In the genomic region with DNA sequence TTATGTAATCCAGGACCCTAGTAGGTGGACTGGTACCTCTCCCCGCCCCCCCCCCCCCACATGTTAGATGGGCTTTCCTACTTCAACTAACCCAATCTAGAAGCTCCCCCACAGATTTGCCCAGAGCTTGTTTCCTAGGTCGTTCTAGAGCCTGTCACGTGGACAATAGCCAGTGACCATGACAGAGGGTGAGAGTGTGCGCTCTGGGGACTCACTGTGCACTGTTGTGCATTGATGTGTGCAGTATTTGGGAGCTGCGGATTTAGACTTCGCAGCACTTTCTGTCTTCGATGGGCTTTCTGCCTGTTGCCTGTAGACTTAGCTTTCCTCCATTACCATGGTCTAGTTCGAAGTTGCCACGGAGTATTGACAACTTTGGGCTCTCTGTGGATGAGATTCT, we compare ENCODE assay signal across 22 mouse cellular contexts.
"Had no signal": no experiment of that assay in that cellular context is flagged by ENCODE, and none has a peak within 500 bp of the region (broad histone marks: within the 10 kb centered on the region; RNA-seq: fewer than 3 reads in every experiment).

No protein-coding gene starts in this region.

- H3K9ac ChIP-seq: limb, embryonic 12.5 days; limb, embryonic 15.5 days; liver, embryonic 14.5 days; liver, postnatal 0 days; lung, embryonic 14.5 days; midbrain, embryonic 12.5 days; midbrain, embryonic 15.5 days; neural tube, embryonic 12.5 days; neural tube, embryonic 15.5 days had no signal

- H3K4me2 ChIP-seq: limb, embryonic 12.5 days; limb, embryonic 15.5 days; liver, embryonic 11.5 days; lung, embryonic 14.5 days; midbrain, embryonic 12.5 days; midbrain, embryonic 15.5 days; neural tube, embryonic 12.5 days; neural tube, embryonic 15.5 days had no signal

- H3K4me1 ChIP-seq: midbrain, embryonic 12.5 days; midbrain, embryonic 15.5 days; neural tube, embryonic 12.5 days; neural tube, embryonic 15.5 days had no signal

- DNase-seq: kidney, adult 9 months; left cerebral cortex, postnatal 4 days; liver, postnatal 0 days; lung, embryonic 14.5 days; right cerebral cortex, adult 18-20 months; right cerebral cortex, postnatal 14 days; right cerebral cortex, postnatal 4 days; thymus, adult 2 months; thymus, postnatal 14 days; thymus, postnatal 4 days had no signal

- ATAC-seq: intestine, embryonic 16.5 days; liver, postnatal 0 days; lung, postnatal 0 days; midbrain, embryonic 15.5 days had no signal

- H3K27me3 ChIP-seq: limb, embryonic 12.5 days; limb, embryonic 15.5 days; midbrain, embryonic 12.5 days; midbrain, embryonic 15.5 days; neural tube, embryonic 12.5 days; neural tube, embryonic 15.5 days had no signal

- H3K27ac ChIP-seq: limb, embryonic 12.5 days; limb, embryonic 15.5 days; liver, embryonic 14.5 days; macrophage; midbrain, embryonic 12.5 days; midbrain, embryonic 15.5 days; neural tube, embryonic 12.5 days; neural tube, embryonic 15.5 days; stomach, postnatal 0 days had no signal

- H3K9me3 ChIP-seq: limb, embryonic 12.5 days; limb, embryonic 15.5 days; midbrain, embryonic 12.5 days; midbrain, embryonic 15.5 days; neural tube, embryonic 12.5 days; neural tube, embryonic 15.5 days had no signal

- H3K36me3 ChIP-seq: limb, embryonic 12.5 days; limb, embryonic 15.5 days; midbrain, embryonic 12.5 days; midbrain, embryonic 15.5 days; neural tube, embryonic 12.5 days; neural tube, embryonic 15.5 days had no signal

- H3K4me3 ChIP-seq: limb, embryonic 12.5 days; limb, embryonic 15.5 days; midbrain, embryonic 12.5 days; midbrain, embryonic 15.5 days; neural tube, embryonic 12.5 days; neural tube, embryonic 15.5 days had no signal
